Comparison of ENCODE assay signal across 18 mouse cellular contexts in the genomic region with DNA sequence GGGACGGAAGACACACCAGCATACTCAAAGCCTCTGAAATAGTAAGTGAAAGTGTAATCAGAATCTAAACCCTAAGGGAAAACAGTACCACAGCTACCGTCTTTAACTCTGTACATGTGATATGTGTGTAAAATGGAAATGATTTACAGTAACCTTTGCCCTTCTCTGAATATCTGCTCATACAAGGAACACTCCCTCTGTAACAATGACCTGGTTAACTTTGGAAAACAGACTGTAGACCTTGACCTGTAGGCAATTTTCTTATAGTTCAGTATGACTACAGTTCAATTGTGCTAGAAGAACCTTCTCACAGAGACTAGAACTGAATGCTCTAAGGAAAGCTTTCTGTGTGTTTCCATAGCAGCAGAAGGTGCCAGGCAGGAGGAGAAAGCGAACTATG.
DNase-seq lines count a peak whose midpoint lies in the region; ATAC-seq and TF ChIP-seq lines count a peak whose summit lies in the region.
"Had no signal": no experiment of that assay in that cellular context is flagged by ENCODE, and none has a peak within 500 bp of the region (broad histone marks: within the 10 kb centered on the region; RNA-seq: fewer than 3 reads in every experiment).

No protein-coding gene starts in this region.

- H3K9ac ChIP-seq in kidney, embryonic 14.5 days (ENCODE audit: low read depth, low read length): no peak overlapping the region
- H3K9ac ChIP-seq in hindbrain, embryonic 13.5 days: no peak overlapping the region
- H3K9ac ChIP-seq: embryonic facial prominence, embryonic 13.5 days; forebrain, embryonic 12.5 days; heart, embryonic 12.5 days; hindbrain, embryonic 12.5 days had no signal

- DNase-seq in kidney, adult 9 months: peak; percentile 32
- DNase-seq in adipocyte (ENCODE audit: low spot score): peak; percentile 22
- DNase-seq in brain, embryonic 14.5 days (ENCODE audit: low read depth): peak; percentile 40
- DNase-seq in large intestine, adult 2 months (ENCODE audit: low read depth, low spot score): peak; percentile 63
- no peak for DNase-seq in frontal cortex, postnatal 25 days (ENCODE audit: low spot score in 2 of 2)
- DNase-seq: adrenal gland, adult 8-10 months; cerebellum, adult 11-12 months; cerebellum, adult 9-10 months; cerebellum, postnatal 36 days; gastrocnemius, postnatal 14 days; heart, postnatal 36 days had no signal

- peaks cover 8% of the 10 kb centered on the region; the same call in 1 of the 2 replicates for H3K4me1 ChIP-seq in kidney, embryonic 14.5 days (ENCODE audit: control insufficient read depth, insufficient read depth, low read length)
- H3K4me1 ChIP-seq in hindbrain, embryonic 13.5 days (replicated peaks): peaks cover 13% of the 10 kb centered on the region

- TF ChIP-seq CTCF in brain, embryonic 14.5 days (IDR thresholded peaks at IDR 0.05; ENCODE audit: borderline replicate concordance, extremely low read depth, insufficient read depth, insufficient read length): no peak

- H3K4me3 ChIP-seq in kidney, embryonic 14.5 days (ENCODE audit: low read length): no peak overlapping the region
- no peak overlapping the region for H3K4me3 ChIP-seq in hindbrain, embryonic 13.5 days
- H3K4me3 ChIP-seq: embryonic facial prominence, embryonic 13.5 days; forebrain, embryonic 12.5 days; heart, embryonic 12.5 days; hindbrain, embryonic 12.5 days had no signal

- no peak overlapping the region for H3K4me2 ChIP-seq in kidney, embryonic 14.5 days (replicated peaks; ENCODE audit: low read depth, low read length)
- H3K4me2 ChIP-seq in hindbrain, embryonic 13.5 days: no peak overlapping the region
- H3K4me2 ChIP-seq: embryonic facial prominence, embryonic 13.5 days; forebrain, embryonic 12.5 days; heart, embryonic 12.5 days; hindbrain, embryonic 12.5 days had no signal

- TF ChIP-seq POLR2A in brain, embryonic 14.5 days (IDR thresholded peaks at IDR 0.05; ENCODE audit: borderline replicate concordance, extremely low read depth, insufficient read depth, insufficient read length, poor library complexity, severe bottlenecking): no peak

- H3K27ac ChIP-seq in kidney, embryonic 14.5 days (ENCODE audit: low read depth, low read length): no peak overlapping the region
- no peak overlapping the region for H3K27ac ChIP-seq in hindbrain, embryonic 13.5 days
- H3K27ac ChIP-seq: embryonic facial prominence, embryonic 13.5 days; forebrain, embryonic 12.5 days; hindbrain, embryonic 12.5 days had no signal

- no peaks in the 10 kb centered on the region for H3K27me3 ChIP-seq in kidney, embryonic 14.5 days (ENCODE audit: control insufficient read depth, insufficient read depth, low read length)
- H3K27me3 ChIP-seq in hindbrain, embryonic 13.5 days: no peaks in the 10 kb centered on the region
- H3K27me3 ChIP-seq: embryonic facial prominence, embryonic 13.5 days; forebrain, embryonic 12.5 days; heart, embryonic 12.5 days; hindbrain, embryonic 12.5 days had no signal

- no peak for ATAC-seq in kidney, embryonic 14.5 days (ENCODE audit: low FRiP score, low TSS enrichment)
- no peak for ATAC-seq in hindbrain, embryonic 13.5 days (ENCODE audit: low FRiP score)
- ATAC-seq: forebrain, embryonic 16.5 days had no signal

- no peaks in the 10 kb centered on the region for H3K9me3 ChIP-seq in kidney, embryonic 14.5 days (ENCODE audit: control insufficient read depth, low read length)
- no peaks in the 10 kb centered on the region for H3K9me3 ChIP-seq in hindbrain, embryonic 13.5 days
- H3K9me3 ChIP-seq: embryonic facial prominence, embryonic 13.5 days; forebrain, embryonic 12.5 days; heart, embryonic 12.5 days; hindbrain, embryonic 12.5 days had no signal

- WGBS in kidney, embryonic 14.5 days: 63% methylated on average over 3 of the region's 3 CpGs
- WGBS in large intestine, adult 2 months: 49% methylated on average over 3 of the region's 3 CpGs
- 72% methylated on average over 3 of the region's 3 CpGs for WGBS in hindbrain, embryonic 13.5 days

- H3K36me3 ChIP-seq in kidney, embryonic 14.5 days (ENCODE audit: control insufficient read depth, insufficient read depth, low read length): no peaks in the 10 kb centered on the region
- H3K36me3 ChIP-seq in hindbrain, embryonic 13.5 days: no peaks in the 10 kb centered on the region
- H3K36me3 ChIP-seq: forebrain, embryonic 12.5 days; heart, embryonic 12.5 days; hindbrain, embryonic 12.5 days had no signal

Comparison
In these comparisons a context has a peak if more than half of its experiments do, and no peak if none do; other contexts are left out.
1. DNase-seq: peak in kidney, adult 9 months (single experiment), adipocyte (single experiment), brain, embryonic 14.5 days (single experiment) and large intestine, adult 2 months (single experiment); none in frontal cortex, postnatal 25 days (0 of 2).